Mouse (Mus musculus): ENCODE data around the gene Gdf11.
A peak's percentile ranks its signal among the peaks of the same experiment; 100 is the strongest.

DNA sequence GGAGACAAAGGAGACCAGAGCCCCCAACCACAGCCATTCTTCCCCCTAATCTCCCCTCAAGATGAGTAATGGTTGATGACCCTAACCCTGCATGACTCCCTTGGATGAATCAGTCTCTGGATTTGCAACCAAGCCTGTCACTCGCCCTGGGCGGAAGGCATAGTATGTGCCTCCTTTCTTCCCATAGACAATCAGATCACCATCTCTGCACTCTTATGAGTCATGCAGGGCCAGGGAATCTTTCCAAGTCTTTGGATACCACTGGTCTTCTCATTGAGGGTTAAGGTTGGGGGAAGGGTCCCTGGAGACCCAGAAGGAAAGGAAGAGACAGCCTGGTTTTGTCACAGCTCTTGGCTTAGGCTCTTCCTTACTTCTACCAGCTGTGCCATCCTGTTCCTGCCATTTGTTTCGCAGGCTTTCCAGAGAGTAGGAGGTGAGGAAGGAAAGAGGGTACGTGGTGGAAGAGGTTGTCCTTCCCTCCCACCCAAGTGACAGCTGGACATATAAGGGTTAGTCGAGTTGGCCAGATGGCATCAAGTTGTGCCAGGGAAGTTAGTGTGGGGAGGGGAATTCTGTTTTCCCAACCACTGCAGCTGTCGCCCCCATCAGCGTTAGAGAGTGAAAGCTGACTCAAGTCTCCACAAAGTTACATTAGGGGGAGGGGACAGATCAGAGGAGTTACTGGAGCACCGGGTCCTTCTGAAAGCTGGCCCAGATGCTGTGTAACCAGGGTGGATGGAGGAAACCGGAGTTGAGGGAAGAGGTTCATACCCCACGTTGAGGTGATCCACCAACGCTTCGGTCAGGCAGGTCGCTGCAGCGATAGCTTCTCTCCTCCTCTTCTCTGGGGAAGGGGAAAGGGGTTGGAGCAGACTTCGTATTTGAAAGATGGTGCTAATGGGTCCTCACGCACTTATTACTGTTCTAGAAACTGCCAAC, 30.6 kb upstream of the Gdf11 start:
- TF ChIP-seq MAX (IDR thresholded peaks at IDR 0.05) (peak; percentile 11), CTCF (IDR thresholded peaks at IDR 0.05; ENCODE audit: control insufficient read depth, insufficient read depth, insufficient read length) (no peak), MYOG (IDR thresholded peaks at IDR 0.05; ENCODE audit: control insufficient read depth, extremely low read depth, insufficient read length) (no peak), USF1 (IDR thresholded peaks at IDR 0.05; ENCODE audit: low read depth) (no peak), MYOD1 (IDR thresholded peaks at IDR 0.05; ENCODE audit: control insufficient read depth, insufficient read length, low read depth) (peak; percentile 100)
